Mouse (Mus musculus) layer of hippocampus, adult 8-10 months (tissue): ENCODE results near the gene Fbxl20. TPM values are rescaled to one million over a fixed set of nuclear protein-coding genes. Genes with fewer than 3 reads are reported as not detected.

Experiments
- DNase-seq, 2 experiments: peaks; one replicate each; pipeline ENCODE4 v3.0.0; 2022; ENCODE audit warnings: low spot score in 2 of 2
- total RNA-seq, 4 experiments: library from RNA; stranded (reverse); gene quantifications; 2 replicates each; pipeline ENCODE4 v1.2.4; 2022

Gene Fbxl20
- total RNA-seq, 4 experiments from 2014 or later = 35.0 to 49.9 (median 41.5) TPM

DNA sequence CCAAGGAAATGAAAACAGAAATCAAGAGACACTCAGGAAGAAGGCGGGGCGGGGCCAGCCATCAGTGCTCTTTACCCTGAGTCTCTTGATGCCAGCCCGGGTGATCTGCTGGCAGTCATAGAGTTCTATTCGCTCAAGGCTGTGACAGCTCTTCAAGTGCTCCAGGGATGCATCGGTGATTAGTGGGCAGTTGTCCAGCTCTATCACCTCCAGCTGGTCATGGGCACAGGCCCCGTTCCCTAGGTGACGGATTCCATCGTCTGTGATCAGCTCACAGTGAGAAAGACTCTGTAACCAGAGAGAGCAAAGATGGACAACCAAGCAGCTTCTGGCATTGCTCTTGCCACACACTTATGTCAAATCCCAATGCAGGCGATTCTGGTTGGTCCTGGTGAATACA is 59.6 kb downstream of the Fbxl20 start:
- DNase-seq = no peak

DNA sequence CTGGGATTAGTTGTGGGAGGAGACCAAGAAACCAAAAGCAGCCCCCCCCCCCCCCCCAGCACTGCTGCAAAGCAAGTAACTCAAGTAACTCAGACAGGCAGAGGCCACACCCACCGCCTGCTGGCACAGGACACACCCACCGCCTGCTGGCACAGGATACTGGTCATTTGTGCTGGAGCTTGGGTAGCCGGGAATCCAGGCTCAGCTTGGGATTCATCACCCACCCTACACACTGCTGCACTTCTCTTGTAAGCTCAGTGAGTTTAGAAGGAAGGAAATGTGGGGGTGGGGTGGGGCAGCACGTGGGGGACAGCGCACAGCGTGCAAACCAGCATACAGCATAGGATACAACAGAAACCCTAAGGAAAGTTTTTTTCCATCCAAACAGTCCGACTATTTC is 62.0 kb downstream of the Fbxl20 start:
- no peak for DNase-seq

DNA sequence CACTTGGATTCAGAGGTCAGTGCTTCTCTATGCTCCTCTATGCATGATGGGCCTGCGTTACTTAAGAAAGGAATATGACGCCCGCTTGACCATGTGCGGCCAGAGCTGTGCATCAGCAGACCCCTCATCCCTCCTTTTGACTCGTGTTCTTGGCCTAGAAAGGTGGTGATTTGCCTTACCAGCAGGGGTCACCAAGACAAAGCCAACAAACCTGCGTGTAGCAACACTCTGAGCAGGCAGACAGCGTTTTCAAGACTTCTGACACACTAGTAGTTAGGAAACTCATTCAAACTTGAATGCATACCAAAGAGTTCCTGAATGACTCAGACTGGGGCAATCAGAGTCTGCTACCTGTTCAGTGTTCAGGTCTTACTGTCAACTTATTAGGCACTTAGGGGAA is 63.6 kb downstream of the Fbxl20 start:
- no peak for DNase-seq

DNA sequence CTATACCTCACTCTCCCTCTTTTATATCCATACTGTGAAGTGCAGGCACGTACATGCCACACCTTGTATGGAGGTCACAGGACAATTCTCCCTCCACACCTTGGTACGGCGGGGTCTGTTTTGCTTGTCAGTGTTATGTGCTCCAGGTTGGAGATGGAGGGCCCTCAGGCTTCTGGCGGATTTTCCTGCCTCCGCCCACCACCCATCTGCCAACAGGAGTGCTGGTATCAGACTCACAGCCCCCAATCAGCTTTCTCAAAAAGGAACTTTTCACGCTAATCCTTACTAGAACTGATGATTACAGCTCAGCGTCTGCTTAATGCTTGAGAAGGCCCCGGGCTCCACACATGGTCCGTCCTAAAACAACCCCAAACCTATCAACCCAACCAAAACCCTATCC is 64.1 kb downstream of the Fbxl20 start:
- DNase-seq = peak in 1 of 2 experiments; percentile 46

DNA sequence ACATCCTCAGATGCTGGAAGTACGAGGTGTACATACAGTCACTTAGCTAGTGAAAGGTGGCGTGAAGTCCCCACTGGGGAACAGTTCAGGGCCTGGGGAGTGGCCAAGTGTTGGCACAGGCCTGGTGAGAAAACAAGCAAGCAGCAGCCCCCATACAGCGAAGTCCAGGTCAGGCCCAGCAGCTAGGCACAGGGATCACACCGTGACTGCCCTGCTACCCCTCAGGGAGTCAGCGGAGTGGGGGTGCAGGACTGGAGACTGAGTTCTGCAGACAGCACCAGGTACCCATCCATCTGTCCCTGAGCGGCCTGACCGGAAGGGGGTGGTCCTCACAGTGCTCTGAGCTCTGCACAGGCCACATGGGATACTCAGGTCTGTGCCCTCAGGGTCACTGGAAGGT is 67.5 kb downstream of the Fbxl20 start:
- DNase-seq = no peak

DNA sequence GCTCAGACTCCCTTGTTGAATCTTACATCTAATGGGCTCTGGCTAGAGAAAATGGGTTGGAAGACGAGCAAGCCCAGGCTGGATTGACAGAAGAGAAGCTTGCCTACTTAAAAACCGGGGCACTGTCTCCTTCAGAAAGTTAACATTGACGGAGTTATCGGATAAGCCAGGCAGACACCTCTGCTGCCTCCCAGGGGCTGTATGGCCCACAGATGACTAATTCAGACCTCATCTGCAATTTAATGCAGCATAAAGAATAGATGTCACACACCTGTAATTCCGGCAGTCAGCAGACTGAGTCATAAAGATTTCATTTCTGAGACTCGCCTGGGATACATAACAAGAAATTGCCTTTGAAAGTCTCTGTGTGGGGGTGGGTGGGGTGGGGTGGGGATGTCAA is 69.8 kb downstream of the Fbxl20 start:
- no peak for DNase-seq

DNA sequence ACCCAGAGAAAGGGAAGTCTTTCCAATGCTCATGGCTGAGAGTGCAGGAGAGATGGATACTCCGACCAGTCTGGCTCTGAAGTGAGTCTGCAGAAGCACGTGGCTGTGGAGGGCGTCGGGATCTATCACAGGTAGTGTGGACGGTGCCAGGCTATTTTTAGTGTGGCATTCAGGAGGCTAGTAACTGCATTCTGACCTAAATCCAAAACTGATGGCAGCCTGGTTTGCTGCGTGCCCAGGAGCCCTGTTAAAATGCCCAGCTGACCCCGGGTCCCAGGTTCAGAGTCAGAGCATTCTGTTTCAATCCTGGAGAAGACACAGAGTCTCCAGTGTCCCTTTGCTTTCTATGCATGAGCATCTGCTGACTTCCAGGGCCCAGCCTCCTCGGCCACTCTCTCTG is 73.1 kb downstream of the Fbxl20 start:
- DNase-seq = no peak

DNA sequence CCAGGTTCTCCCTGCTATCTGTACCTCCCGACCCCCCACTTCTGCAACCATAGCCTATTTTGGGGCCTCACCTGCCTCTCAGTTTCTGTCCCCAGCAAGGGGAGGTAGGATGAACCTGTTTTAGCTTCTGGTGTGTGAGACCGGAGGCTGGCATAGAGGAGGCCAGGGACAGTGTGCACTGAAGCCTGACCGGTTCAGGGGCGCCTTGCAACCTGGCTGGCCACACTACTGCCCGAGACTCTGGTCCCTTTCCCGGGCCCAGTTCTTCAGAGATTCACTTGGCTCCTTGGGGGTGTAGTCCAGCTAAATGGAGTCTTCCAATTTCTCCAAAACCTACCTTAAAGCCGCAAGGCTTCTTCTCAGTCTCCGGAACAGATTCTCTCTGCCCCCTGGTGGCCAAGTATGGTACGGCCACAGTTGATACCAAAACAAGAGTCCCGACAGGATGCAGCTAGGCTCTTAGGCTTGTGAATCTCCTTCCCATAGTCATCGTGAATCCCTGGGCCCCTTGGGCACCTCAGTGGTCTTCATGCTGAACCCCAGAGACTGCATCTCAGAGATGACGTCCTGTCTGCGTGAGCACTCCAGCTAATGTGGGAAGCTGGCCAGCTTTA is 74.9 kb downstream of the Fbxl20 start:
- DNase-seq = peak; percentile 80 to 94

DNA sequence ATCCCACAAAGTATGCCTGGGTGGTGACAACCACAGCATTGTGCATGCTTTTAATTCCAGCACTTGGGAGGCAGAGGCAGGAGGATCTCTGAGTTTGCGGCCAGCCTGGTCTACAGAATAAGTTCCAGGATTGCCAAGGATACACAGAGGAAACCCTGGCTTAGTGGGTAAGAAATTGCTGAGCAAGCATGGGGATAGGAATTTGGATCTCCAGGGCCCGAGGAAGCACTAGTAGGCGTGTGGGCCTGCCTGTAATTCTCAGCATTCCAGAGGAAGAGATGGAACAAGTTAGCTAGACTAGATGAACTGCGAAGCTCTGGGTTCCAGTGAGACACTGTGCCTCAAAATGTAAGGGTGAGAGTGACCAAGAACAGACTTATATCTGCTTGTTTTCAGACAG is 76.8 kb downstream of the Fbxl20 start:
- no peak for DNase-seq

DNA sequence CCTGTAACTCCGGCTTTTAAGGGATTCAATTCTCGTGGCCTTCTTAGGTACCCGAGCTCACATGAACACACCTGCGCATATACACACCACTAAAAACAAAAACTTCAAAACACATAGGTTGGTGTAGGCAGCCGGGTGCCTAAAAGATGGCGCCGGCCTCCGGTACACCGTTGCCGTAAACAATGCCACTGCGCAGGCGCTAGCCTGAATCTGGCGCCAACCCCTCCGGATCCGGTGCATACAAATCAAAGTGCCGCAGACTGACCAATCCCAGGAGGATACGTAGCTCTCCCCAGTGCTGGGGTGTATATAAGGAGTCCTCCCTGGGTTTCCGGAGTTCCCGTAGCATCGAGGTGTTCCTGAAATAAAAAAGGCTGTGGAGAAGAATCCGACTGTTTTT is 82.9 kb downstream of the Fbxl20 start:
- DNase-seq = no peak

DNA sequence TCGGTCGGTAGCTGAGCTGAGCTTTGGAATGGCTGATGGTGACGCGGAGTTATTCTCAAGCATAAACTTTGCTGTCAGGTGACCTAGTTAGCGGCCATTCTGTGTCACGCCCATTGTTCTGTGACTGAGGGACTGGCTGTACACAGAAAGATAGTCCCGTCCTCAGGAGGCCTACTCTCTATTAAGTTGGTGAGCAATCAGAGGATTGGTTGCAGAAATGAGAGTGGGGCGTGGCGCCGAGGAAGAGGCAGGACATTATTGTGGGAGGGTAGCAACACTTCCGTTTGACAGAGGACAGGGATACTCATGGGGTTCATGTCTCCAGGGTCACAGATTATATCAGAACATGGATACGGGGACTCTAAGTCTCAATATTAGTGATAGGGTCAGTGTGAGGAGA is 84.0 kb downstream of the Fbxl20 start:
- DNase-seq = no peak

DNA sequence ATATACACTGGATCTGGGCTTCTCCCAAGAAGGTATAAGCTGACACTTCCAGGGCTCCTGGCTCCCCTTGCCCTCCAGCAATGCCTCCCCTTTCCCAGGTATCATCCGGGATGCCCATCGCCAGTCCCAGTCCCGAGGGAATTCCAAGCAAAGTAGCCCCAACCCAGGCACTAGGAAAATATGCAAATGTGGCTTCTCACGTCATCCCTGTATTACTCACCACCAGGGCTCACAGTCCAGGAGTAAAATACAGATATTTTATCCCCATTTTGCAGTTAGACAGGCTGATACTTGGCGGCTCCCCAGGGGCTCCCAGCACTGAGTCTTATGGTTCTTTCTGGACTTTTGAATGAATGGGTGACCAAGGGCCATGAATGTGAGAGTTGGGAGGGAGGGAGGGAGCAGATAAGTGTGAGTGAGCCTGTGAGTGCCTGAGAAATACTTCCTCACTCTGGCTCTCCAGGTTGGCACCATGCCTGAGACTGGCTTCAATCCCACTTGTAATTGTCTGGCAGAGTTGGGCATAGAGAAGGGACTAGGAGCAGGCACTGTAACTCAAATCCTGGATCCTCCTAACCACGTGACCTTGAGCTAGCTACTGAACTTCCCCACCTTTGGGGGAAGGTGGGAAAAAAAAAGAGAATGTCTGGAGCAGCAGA is 88.2 kb downstream of the Fbxl20 start:
- no peak for DNase-seq

DNA sequence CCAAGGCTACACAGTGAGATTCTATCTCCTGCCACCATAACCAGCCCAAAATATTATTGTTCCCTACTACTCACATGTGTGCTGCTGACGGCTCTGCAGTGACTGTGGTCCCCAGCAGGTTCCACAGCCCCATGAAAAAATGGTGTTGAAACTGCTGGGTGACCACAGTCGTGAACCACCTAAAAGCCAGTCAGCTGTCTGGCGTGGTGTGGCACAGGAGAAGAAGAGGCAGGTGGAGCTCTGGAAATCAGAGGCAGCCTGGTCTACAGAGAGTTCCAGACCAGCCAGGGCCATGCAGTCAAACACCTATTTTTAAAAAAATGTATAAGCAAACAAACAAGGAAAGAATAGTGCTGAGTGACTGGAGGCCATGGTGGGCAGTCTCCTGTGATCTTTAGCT is 88.8 kb downstream of the Fbxl20 start:
- DNase-seq = no peak

DNA sequence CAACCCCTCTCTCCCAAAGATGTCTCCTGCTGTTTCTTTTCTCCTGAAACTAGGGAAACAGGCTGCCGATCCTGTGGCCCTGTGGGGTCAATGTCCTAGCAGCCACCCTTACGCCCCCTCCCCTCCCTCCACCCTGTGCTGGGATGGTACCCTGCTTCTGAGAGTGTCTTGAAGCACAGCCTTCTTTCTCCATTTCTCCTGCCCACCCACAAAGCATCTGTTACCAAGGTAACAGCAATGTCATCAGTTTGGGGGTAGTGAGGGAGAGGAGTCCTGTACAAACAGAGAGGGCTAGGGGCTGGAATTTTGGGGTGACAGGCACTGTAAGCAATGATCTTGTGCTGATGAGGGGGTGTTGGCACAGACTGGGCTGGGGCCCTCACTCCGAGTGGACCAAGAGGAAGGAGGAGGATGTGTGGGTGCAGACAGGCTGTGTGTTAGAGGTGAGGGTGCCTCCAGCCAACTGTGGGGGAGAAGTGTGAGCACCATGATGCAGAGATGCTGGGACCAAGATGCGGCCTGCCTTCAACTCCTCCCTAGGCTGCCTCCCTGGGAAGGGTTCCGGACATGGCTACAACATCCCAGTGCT is 90.0 kb downstream of the Fbxl20 start:
- peak in 1 of 2 experiments; percentile 36 for DNase-seq

DNA sequence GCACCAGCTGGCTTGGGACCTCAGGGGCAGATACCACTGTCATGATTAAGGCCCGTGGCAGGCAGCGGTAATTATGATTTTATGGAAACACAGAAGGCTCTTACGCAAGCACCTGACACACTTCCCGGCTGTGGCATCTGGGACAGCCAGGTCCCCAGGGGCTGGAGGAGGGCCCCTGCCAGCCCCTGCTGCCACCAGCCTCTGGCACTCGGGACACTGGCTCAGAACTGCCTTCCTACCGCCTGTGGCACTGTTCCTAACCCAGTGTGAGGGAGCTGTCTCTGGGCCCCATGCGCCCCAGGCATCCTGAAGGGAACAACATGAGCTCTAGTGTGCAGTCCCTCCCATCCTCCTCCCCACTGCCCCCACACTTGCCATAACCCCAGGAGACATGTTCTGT is 90.5 kb downstream of the Fbxl20 start:
- no peak for DNase-seq

DNA sequence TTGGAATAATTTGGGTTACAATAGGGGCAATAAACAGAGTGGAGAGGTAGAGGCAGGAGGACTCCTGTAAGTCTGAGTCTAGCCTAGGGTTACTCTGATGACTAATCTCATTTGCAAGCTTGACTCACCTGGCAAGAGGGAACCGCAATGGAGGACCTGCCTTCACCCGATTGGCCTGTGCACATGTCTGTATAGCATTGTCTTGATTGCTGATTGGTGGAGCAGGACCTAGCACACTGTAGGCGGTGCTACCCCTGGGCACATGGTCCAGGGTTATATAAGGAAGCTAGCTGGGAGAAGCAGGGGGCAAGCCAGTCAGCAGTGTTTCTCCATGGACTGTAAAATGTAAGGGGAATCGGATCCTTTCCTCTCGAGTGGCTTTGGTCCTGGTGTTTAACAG is 92.2 kb downstream of the Fbxl20 start:
- DNase-seq = no peak

DNA sequence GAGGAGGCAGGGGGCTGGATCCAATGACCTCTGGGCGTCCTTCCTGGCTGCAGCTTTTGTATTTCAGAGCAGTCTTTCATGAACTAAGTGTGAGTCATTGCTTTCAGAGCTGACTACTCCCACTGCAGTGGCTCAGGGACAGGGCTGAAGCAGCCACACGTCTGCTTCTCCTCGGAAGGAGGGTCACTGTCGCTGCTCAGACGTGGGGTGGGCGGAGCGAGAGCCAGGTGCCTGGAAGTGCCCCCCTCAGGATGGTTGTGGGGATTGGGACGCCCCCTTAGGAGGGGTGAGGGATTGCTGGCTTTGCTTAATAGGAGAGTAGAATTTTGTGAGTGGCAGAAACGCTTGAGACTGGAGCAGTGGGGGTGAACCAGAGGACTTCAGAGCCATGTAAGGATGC is 92.7 kb downstream of the Fbxl20 start:
- no peak for DNase-seq

DNA sequence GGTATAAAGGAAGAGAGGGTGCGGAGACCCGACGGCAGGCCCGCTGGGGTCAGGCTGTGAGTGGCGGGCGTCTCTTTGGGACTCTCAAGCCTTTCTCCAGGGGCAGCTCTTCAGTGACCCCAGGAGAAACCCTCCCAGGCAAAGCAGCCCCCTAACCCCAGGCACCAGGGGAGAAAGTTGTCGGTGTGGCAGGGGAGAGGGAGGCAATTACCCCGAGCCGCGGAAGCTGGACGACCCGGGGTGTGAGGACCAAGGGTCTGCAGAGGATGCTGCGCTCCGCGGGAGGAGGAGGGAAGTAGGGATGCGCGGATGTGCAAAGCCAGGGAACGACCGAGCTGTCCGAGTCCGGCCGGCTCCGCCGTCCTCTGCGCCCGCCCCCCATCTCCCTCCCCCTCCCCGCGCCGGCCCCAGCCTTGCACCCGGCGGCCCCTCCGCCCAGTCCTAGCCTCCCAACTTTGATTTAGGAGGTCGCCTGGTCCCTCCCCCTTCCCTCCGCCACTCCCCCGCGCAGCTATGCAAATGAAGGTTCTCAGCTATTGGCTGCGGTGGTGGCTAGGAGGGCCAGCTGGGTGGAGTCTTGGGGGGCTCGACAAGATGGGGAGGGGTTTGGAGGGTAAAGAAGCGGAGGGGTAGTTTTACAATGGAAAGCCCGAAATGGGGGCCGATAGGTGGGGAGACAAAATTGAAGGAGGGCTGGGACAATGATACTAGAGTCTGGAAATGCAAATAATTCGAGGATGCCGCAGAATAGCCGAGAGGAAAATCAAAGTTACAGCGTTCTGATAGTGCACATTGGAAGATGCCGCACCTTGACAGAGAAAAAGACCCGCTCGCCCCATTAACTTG is 97.0 kb downstream of the Fbxl20 start, which contains the start of gene Stac2:
TSS of gene Stac2 (minus strand) at position 474 of the 846 bp plus-strand sequence.
- no peak for DNase-seq

DNA sequence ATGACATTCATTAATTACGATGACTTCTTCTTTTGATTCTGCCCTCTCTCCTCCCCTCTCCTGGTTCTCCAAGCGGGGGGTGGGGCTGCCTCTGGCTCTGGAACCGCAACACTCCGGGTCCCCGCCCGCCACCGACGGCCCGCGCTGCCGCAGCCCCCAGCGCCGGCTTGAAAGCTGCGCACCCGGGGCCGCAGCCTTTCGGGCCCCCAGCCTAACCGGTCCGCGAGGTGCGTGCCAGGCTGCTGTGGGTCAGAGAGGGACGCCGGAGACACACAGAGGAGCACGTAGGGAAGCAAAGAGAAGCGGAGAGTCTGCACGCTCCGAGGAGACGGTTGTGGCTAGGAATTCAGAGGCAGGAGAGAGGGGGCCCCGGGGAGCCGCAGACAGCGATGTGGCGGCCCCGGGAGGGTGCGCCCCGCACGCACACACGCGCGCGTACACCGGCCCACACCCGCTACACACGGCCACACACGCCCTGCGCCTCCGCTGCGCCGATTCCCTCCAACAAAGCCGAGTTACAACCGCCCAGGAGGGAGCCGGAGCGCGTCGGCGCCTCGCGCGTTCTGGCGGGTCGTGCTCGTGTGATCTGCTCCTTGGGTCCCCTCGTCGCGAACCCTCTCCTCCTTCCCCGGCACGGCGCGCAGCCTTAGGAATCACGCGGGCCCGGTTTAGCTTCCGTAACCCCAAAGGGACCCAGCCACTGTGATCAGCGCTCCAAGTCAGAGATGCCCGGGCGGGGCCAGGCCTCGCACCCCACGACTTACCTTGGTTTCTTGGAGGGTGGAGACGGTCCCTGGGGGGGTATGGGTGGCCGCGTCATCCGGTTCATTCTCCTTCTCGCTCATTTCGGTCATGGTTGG is 97.8 kb downstream of the Fbxl20 start:
- DNase-seq = no peak

DNA sequence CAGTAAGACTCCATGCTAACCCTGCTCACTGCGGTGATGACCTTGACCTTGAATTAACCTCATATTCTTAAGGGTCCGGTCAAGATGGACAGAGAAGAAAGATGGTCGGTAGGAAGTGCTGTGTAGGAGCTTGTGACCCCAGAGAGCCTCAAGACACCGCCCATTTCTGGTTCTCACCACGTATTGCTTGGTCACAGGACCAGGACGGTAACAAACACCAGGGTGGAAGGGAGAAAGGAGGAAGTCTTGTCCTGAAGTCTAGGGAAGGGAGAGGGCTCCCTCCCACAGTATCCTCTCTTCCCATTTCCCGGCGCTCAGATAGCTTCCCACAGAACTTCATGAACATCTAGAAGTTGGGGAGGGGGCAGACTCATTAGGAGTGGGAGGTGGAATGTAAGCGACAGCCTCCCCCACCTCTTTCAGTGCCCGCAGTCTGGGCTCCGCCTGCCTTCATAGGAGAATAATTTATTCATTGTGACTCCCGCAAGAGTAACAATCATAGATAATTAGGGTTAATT is 98.5 kb downstream of the Fbxl20 start:
- no peak for DNase-seq

DNA sequence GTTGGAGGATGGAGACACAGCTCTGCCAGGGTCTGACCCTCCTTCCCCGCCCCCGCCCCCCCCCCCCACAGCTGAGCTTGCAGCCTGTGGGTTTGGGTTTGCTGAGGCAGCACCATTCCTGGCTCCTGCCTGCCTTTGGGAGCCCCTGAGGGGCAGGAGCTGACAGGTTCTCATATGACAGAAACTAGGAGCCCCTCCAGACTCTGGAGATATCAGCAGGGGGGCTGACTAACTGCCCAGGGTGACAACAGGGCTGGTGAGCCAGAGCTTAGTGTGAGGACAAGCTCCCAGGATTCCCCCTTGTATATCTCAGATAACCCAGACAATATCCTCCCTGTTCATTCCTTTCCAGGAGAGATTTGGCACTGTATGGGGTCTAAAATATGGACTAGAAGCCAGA is 99.3 kb downstream of the Fbxl20 start:
- no peak for DNase-seq
